Mouse (Mus musculus) heart, embryonic 11.5 days (tissue): ENCODE measurements around the gene Lbx1. TPM values are rescaled to one million over a fixed set of nuclear protein-coding genes. Genes with fewer than 3 reads are reported as not detected.

ENCODE experiments used
- ATAC-seq: fragments of 200-750 bp; cut with Nextera tagmentation; replicated peaks from 2 replicates; pipeline ENCODE4 v1.8.0; 2017; ENCODE audit warnings: moderate library complexity; ENCODE audit not compliant: insufficient number of reproducible peaks, low FRiP score, low TSS enrichment
- H3K27ac ChIP-seq: fragments of 300-500 bp; sonication (generic); 2 replicates; pipeline ENCODE4 v1.5.1; 2014; ENCODE audit warnings: mild to moderate bottlenecking, low read depth, low read length
- H3K27me3 ChIP-seq: fragments of 300-500 bp; sonication (generic); 2 replicates; pipeline ENCODE4 v1.6.1; 2014; ENCODE audit warnings: mild to moderate bottlenecking, low read length, mixed read lengths; ENCODE audit not compliant: control insufficient read depth, insufficient read depth
- H3K36me3 ChIP-seq: fragments of 300-500 bp; sonication (generic); 2 replicates; pipeline ENCODE4 v1.6.1; 2014; ENCODE audit warnings: mild to moderate bottlenecking, low read length, moderate library complexity, mixed read lengths; ENCODE audit not compliant: control insufficient read depth, insufficient read depth
- H3K4me1 ChIP-seq: fragments of 300-500 bp; sonication (generic); 2 replicates; pipeline ENCODE4 v1.6.1; 2014; ENCODE audit warnings: low read length; ENCODE audit not compliant: control insufficient read depth, insufficient read depth
- H3K4me2 ChIP-seq: fragments of 300-500 bp; sonication (generic); 2 replicates; pipeline ENCODE4 v1.6.1; 2014; ENCODE audit warnings: mild to moderate bottlenecking, moderate library complexity
- H3K4me3 ChIP-seq: fragments of 300-500 bp; sonication (generic); 2 replicates; pipeline ENCODE4 v1.5.1; 2014; ENCODE audit warnings: low read depth, low read length
- H3K9ac ChIP-seq: fragments of 300-500 bp; sonication (generic); 2 replicates; pipeline ENCODE4 v1.6.1; 2014; ENCODE audit warnings: mild to moderate bottlenecking, low read depth, low read length, moderate library complexity
- H3K9me3 ChIP-seq: fragments of 300-500 bp; sonication (generic); replicated peaks from 2 replicates; pipeline ENCODE4 v1.6.1; 2016; ENCODE audit warnings: low read length; ENCODE audit not compliant: control insufficient read depth
- WGBS: fragments of 180-500 bp; shearing (Covaris S2); extraction: QIAGEN DNeasy Blood & Tissue Kit; methylation state at CpG from one replicate; pipeline ENCODE4 v1.1.7; 2014; ENCODE audit not compliant: insufficient replicate concordance; 5-methylcytosine and 5-hydroxymethylcytosine counted together
- polyA plus RNA-seq: library from polyadenylated mRNA; unstranded; fragments of >200 nt; fragmentation: Nextera tagmentation; extraction: Ambion mirVana; gene quantifications from 2 replicates; pipeline ENCODE4 v1.2.1, GENCODE M21; 2014

Gene Lbx1
- polyA plus RNA-seq, 1 experiment from 2014 or later, result 0.16 TPM

- Histone ChIP-seq H3K36me3 (no peaks in the 10 kb centered on the region), H3K9me3 (no peaks in the 10 kb centered on the region; the same call in 1 of the 2 replicates), H3K4me2 (no peak overlapping the region), H3K4me1 (no peaks in the 10 kb centered on the region), H3K4me3 (no peak overlapping the region), H3K27ac (no peak overlapping the region), H3K27me3 (no peaks in the 10 kb centered on the region), H3K9ac (no peak overlapping the region)
- WGBS, result 46% methylated on average over 4 of the region's 4 CpGs
- ATAC-seq, result no peak
Measured at GRCm38 (mm10) chr19:45194651-45195050, 41.0 kb downstream of the Lbx1 start.

Other genes with a start within 250 kb of the Lbx1 start
- 1.0 and 1.4 TPM in 2 replicates for gene Sema4g, start 246.7 kb downstream of the Lbx1 start, polyA plus RNA-seq
- gene Twnk, start 230.1 kb downstream of the Lbx1 start, polyA plus RNA-seq, result 14.2 and 14.8 TPM in 2 replicates
- 63.0 and 64.3 TPM in 2 replicates for gene Mrpl43, start 229.4 kb downstream of the Lbx1 start, polyA plus RNA-seq
- 35.3 and 38.4 TPM in 2 replicates for gene Lzts2, start 221.4 kb downstream of the Lbx1 start, polyA plus RNA-seq
- gene Pdzd7, start 190.1 kb downstream of the Lbx1 start, polyA plus RNA-seq, result 0.21 TPM in 1 of 2 replicates, not detected in the other
- 16.0 and 18.8 TPM in 2 replicates for gene Sfxn3, start 188.3 kb downstream of the Lbx1 start, polyA plus RNA-seq
- 2.7 and 2.9 TPM in 2 replicates for gene Kazald1, start 160.6 kb downstream of the Lbx1 start, polyA plus RNA-seq
- gene Tlx1, start 85.1 kb downstream of the Lbx1 start, polyA plus RNA-seq, result 0.45 and 1.0 TPM in 2 replicates
- 46.0 and 49.3 TPM in 2 replicates for gene Btrc, start 127.9 kb upstream of the Lbx1 start, polyA plus RNA-seq